Mouse (Mus musculus) CH12.LX (cell line): ENCODE measurements around the gene Med20.

Experiments used
- CHD1 ChIP-seq: IDR thresholded peaks from 2 replicates; pipeline ENCODE4 v1.6.1; 2012; ENCODE audit warnings: low read depth, low read length, improper control_type of control experiment, inconsistent platforms
- CHD2 ChIP-seq: IDR thresholded peaks from 2 replicates; pipeline ENCODE4 v1.6.1; 2011; ENCODE audit warnings: low read length, improper control_type of control experiment
- CTCF ChIP-seq, 2 experiments: IDR thresholded peaks in 1 of 2; conservative IDR thresholded peaks in 1 of 2; 2 replicates each; pipeline ENCODE4 v1.5.1; 2011 to 2012; ENCODE audit warnings: low read depth in 2 of 2, low read length in 2 of 2, improper control_type of control experiment in 1 of 2, inconsistent platforms in 1 of 2, mild to moderate bottlenecking in 1 of 2, moderate library complexity in 1 of 2
- ELF1 ChIP-seq: IDR thresholded peaks from 2 replicates; pipeline ENCODE4 v1.6.1; 2014; ENCODE audit warnings: low read depth, mild to moderate bottlenecking, inconsistent platforms, low read length, improper control_type of control experiment
- ETS1 ChIP-seq: conservative IDR thresholded peaks from 2 replicates; pipeline ENCODE4 v1.6.1; 2012; ENCODE audit warnings: low read depth, mild to moderate bottlenecking, inconsistent platforms, low read length, improper control_type of control experiment, moderate library complexity
- MAX ChIP-seq: IDR thresholded peaks from 2 replicates; pipeline ENCODE4 v1.6.1; 2011; ENCODE audit warnings: low read length, improper control_type of control experiment
- MYC ChIP-seq: IDR thresholded peaks from 2 replicates; pipeline ENCODE4 v1.6.1; 2011; ENCODE audit warnings: low read depth, mild to moderate bottlenecking, improper control_type of control experiment, low read length
- RAD21 ChIP-seq: IDR thresholded peaks from 2 replicates; pipeline ENCODE4 v1.6.1; 2011; ENCODE audit warnings: low read depth, mild to moderate bottlenecking, low read length, improper control_type of control experiment, moderate library complexity
- SMC3 ChIP-seq: IDR thresholded peaks from 2 replicates; pipeline ENCODE4 v1.6.1; 2011; ENCODE audit warnings: low read depth, low read length, improper control_type of control experiment
- TCF12 ChIP-seq: IDR thresholded peaks from 2 replicates; pipeline ENCODE4 v1.6.1; 2014; ENCODE audit warnings: low read depth, mild to moderate bottlenecking, inconsistent platforms, low read length, improper control_type of control experiment
- UBTF ChIP-seq: IDR thresholded peaks from 2 replicates; pipeline ENCODE4 v1.6.1; 2012; ENCODE audit warnings: low read depth, mild to moderate bottlenecking, inconsistent platforms, low read length, improper control_type of control experiment, moderate library complexity
- USF1 ChIP-seq: IDR thresholded peaks from 2 replicates; pipeline ENCODE4 v1.6.1; 2014; ENCODE audit warnings: low read depth, mild to moderate bottlenecking, inconsistent platforms, low read length, improper control_type of control experiment
- ZNF384 ChIP-seq: IDR thresholded peaks from 2 replicates; pipeline ENCODE4 v1.6.1; 2012; ENCODE audit warnings: low read depth, low read length, improper control_type of control experiment, inconsistent platforms

DNA sequence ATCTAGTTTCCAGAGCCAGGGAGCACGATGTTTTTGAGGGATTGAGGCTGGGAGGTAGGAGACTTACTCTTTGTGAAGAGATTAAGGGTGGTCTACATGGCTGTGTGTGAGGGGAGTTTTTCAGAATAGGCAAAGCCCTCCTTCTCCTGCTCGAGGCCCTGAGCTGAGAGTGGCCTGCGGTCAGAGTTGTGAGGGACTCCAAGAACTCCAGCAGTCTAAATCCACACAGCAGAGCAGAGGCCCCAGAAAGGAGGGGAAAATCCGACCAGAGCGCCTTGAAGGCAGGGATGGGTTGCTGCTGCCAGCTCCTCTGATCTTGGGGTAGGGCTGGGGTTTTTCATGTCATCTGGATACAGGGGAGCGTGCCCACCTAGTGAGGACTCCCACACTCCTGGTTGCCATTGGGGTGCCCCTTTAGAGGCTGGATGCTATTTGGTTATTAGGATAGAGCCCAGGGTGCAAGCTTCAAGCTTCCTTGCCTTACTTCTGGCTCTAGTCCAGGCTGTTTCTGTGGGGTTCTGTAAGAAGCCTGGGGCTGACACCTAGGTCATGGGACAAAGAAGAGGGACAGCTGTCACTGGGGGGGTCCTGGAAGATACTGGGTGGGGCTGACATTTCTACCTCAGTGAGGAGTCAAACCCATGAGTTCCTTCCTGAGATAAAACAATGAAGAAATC lies 15.1 kb upstream of the Med20 start:
- TF ChIP-seq CTCF (conservative IDR thresholded peaks at IDR 0.05 in 1 of 2, IDR thresholded peaks at IDR 0.05 in 1 of 2; ENCODE audit: low read depth in 2 of 2, low read length in 2 of 2) = no peak
- no peak for TF ChIP-seq ZNF384
- no peak for TF ChIP-seq RAD21
- no peak for TF ChIP-seq MAX
- no peak for TF ChIP-seq ETS1
- TF ChIP-seq CHD2 = no peak
- no peak for TF ChIP-seq UBTF
- TF ChIP-seq ELF1 = no peak
- no peak for TF ChIP-seq MYC
- TF ChIP-seq USF1 = no peak
- TF ChIP-seq CHD1 = no peak
- no peak for TF ChIP-seq SMC3
- TF ChIP-seq TCF12 = no peak
